Mouse (Mus musculus) brain, embryonic 14.5 days (tissue): ENCODE results near the gene Fank1. TPM values are rescaled to one million over a fixed set of nuclear protein-coding genes. Genes with fewer than 3 reads are reported as not detected.

Source experiments
- DNase-seq: peaks from one replicate; pipeline ENCODE4 v3.0.0-alpha.2; 2011; ENCODE audit warnings: low read depth
- CTCF ChIP-seq: fragments of 200-500 bp; IDR thresholded peaks from 2 replicates; pipeline ENCODE4 v1.5.1; 2012; ENCODE audit warnings: inconsistent platforms, mild to moderate bottlenecking, moderate library complexity, borderline replicate concordance; ENCODE audit not compliant: insufficient read depth, insufficient read length; ENCODE audit errors: extremely low read depth
- POLR2A ChIP-seq: fragments of 200-500 bp; IDR thresholded peaks from 2 replicates; pipeline ENCODE4 v1.6.1; 2012; ENCODE audit warnings: mild to moderate bottlenecking, inconsistent platforms, borderline replicate concordance; ENCODE audit not compliant: poor library complexity, insufficient read depth, insufficient read length, severe bottlenecking; ENCODE audit errors: extremely low read depth
- polyA plus RNA-seq: library from polyadenylated mRNA; depleted of rRNA; stranded (reverse); fragments of >200 nt; gene quantifications from 2 replicates; pipeline ENCODE4 v1.2.3, GENCODE M21; 2012

The Fank1 gene
- polyA plus RNA-seq, 1 experiment, result 4.4 TPM

DNA sequence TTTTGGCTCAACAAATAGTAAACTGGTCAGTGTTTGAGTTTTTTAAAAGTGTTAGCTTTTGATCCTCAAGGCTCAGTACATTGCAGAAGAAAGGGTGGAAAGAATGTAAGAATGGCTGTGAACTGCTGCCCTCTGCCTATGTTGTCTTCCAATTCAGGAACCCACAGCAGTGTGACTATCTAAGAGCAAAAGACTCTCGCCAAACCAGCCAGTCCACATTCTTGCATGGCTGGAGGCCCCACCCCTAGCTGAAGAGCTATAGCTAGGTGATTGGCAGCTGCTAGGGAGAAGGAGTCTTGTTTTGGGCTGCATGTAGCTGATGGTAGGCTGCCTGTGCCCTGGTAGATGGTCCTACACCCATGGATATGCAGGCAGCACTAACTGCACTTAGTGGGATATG is 70.5 kb downstream of the Fank1 start:
- TF ChIP-seq CTCF, result no peak
- TF ChIP-seq POLR2A, result no peak
- no peak for DNase-seq

DNA sequence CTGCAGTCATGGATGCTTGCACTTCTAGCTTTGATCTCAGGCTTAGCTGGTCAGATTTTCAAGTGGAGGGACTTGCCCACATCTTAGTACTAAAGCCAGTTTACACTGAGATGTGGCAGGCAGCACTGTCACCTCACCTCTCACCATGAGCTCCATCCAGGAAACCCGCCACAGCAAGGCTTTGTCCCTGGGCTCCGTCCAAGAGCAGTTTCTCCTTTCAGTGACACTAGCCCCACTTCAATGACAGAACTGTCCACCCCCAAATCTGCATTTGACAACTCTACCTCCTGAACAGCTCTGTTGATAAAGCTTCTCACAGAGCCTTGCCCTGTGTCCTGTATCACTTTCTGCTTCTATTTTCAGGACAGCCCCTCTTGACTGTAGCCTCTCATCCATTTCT is 71.5 kb downstream of the Fank1 start:
- no peak for DNase-seq
- TF ChIP-seq CTCF, result no peak
- no peak for TF ChIP-seq POLR2A

DNA sequence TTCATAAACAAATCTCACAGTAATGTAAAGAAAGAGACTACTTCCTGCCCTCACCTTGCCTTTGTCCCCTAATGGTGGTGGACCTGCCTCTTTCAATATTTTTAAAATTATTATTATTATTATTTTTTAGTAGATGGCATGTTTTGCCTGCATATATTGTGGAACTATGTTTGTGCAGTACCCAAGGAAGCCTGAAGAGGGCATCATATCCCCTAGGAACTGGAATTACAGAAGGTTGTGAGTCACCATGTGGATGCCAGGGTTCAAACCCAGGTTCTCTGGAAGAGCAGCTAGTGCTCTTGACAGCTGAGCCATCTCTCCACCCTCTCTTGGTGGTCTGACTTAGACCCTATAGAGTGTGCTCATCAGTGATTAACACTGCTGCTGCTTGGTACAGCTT is 74.1 kb downstream of the Fank1 start:
- no peak for TF ChIP-seq POLR2A
- TF ChIP-seq CTCF, result peak; percentile 26; the same call in 1 of the 2 replicates
- no peak for DNase-seq

DNA sequence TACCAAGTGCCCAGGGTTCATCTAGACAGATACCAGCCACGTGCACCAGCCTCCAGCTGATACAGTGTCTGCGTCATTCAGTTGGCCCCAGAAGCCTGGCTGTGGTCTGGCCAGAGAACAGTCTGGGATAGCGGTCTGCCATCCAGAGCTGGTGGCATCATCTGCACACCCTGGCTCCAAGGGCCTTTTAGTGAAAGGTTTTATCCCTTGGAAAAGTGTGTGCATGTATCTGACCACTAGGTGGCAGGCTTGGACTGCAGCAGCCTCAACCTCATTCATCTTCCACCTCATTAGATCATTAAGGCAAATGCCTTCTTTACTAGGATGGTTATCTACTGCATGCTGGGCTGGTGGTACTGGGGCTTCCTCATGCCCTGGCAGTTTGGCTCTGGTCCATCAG is 79.6 kb downstream of the Fank1 start:
- DNase-seq, result peak; percentile 92
- TF ChIP-seq POLR2A (no peak), CTCF (peak; percentile 92)

DNA sequence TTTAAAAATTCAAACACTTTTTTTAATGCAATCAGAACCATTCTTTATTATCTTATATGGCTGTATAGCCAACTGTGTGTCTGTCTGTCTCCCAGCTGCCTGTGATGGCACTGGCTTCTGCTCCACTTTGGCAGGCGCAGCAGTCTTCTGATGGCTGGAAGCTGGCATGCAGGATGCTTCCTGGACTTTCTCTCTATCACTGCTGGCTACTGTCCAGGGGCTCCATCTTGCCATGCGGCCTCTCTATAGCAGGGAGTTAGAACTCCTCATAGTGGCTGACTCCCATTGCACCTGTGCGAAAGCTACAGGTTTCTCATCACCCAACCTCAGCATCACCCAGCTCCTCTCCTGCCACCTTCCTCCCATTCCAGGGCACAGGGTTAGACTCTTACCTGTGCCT is 81.8 kb downstream of the Fank1 start:
- TF ChIP-seq POLR2A (no peak), CTCF (no peak)
- DNase-seq, result peak; percentile 24

DNA sequence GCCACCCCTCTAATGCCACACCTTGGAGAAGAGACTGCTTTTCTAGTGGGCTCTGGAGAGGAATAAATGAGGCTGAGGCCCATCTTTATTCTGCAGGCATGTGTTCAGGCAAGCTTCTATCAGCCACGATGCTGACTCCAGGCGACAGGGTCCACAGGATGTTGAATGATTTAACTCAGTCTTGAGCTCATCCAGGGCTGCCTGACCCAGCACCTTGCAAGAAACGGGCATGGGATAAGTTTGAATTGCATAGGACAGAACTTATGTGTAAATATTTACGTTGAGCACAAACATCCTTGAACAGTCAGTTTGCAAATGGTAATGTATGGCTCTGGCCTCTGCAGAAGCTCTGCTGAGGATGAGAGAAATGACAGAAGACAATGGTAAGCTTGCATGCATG is 82.9 kb downstream of the Fank1 start:
- no peak for DNase-seq
- TF ChIP-seq CTCF, result no peak
- no peak for TF ChIP-seq POLR2A

DNA sequence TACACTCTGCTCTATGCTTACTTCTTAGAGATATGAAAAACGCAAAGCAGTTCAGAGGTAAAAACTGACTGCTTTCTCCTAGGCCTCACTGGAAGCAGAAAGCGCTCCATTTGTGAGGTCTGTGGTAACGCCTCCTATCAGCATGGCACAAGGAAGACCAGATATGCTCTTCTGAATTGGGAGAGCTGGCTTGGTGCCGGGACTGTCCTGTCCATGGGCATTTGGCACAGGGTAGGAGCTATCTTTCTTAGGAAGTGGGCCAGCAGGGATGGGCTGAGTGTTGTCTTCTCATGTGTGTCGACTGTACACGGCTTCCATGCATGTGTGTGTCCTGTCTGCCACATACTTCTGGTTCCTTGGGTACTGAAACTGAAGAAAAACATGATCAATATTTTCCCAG is 85.6 kb downstream of the Fank1 start:
- no peak for DNase-seq
- TF ChIP-seq POLR2A (no peak), CTCF (no peak)

DNA sequence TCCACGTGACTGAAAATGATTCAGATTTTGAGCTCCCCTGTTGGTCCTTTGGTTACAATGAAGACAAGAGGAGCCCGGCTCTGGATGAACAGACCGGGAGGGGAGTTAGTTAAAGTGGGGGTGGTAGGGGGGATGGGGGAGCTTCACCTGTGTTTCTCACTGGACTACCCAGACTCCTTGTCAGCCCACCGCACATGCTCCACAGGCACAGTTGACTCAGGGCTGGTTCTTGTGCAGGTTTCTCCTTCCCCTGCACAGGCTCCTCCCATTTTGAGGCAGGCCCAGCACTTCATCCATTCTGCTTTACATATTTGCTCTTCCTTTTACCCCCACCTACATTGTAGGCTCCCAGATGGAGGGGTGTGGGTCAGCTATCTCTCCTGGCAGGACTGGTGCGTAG is 86.1 kb downstream of the Fank1 start:
- DNase-seq, result no peak
- no peak for TF ChIP-seq POLR2A
- no peak for TF ChIP-seq CTCF

DNA sequence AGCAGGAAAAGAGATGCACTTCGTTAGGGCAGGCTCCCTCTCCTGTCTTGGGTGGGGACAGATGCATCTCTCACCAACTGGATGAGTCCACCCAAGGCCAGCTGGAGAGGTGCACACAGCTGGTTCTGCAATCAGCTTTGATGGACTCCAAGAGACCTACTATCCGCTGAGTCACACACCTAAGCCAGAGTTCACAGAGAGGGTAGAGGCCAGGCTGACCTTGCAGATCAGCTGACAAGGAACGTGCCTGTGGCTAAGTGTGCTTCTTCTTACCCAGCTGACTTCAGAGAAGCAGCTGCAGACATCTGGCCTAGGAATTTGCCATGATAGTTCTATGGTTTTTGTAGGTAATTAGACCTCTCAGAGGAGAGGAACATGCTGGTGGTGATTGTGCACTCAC is 86.5 kb downstream of the Fank1 start:
- no peak for DNase-seq
- TF ChIP-seq POLR2A, result no peak
- TF ChIP-seq CTCF, result no peak

DNA sequence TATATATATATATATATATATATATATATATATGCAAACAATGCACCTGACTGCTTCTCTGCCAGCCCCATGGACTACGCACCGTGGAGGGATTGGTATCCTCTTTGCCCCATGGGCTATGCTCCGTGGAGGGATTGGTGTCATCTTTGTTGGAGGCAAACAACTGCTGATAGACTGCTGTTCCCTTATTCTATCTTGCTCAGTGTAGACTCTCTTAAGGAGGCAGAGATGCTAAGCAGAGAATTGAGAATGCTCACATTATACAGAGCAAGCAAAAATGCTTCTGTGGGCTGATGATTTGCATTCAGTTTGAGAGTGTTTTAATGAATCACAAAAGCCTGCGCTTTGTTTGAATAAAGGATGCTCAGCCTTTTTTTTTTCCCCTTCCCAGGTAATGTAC is 87.0 kb downstream of the Fank1 start:
- no peak for DNase-seq

DNA sequence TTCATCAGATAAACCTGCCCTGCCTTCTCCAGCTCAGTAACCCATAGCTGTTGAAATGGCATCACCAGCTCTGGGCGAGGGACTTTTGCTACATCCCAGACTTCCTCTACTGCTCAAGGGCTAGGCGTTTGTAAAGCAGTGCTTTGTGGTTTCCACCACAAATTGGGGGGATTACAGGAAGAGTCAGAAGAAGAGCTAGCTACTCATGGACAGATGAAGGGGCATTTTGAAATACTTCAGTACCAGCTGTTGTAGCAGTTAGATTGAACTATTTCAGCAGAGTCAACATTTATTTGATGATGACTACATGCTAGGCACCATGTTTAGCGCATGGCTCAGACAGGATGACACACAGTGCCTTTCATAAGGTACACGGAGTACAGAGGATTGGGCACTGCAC is 93.6 kb downstream of the Fank1 start:
- TF ChIP-seq CTCF (no peak), POLR2A (no peak)
- DNase-seq, result no peak

More for the DNA sequence above, 87.0 kb downstream of the Fank1 start:
- no peak for TF ChIP-seq POLR2A
- TF ChIP-seq CTCF, result no peak

DNA sequence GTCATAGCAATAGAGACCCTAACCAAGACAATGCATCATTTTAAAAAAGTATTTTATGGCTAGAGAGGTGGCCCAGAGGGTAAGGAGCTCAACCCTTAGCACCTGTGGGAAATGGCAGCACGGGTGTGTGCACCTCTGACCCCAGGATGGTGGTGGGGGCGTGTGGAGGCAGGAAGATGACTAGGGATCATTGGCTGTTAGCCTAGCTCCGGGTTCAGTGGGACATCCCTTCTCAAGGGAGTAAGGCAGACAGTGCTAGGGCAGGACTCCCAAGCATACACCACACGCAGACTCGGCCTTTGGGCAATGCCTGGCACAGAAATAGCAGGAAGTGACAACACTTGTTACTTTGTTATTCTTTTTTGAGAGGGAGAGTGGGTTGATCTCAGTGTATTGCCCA is 96.0 kb downstream of the Fank1 start:
- TF ChIP-seq CTCF (no peak), POLR2A (no peak)
- DNase-seq, result no peak

DNA sequence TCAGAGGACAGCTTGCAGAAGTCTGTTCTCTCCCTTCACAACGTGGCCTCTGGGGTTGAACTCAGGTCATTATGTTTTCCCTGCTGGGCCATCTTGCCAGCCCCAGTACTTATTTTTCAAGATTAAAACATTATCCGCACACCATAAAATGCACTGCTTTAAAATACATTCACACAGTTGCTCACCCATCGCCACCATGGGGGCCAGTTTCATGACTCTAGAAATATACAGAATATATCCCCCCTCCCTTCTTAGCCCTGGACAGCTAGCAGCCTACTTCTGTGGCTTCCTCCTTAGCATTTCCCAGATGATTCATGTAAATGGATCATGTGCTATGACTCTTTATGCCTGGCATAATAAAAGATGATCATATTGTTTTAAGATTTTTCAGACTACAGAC is 99.5 kb downstream of the Fank1 start:
- no peak for DNase-seq
- TF ChIP-seq CTCF (no peak), POLR2A (no peak)
